Mouse (Mus musculus) G1E (cell line): ENCODE results near the gene Bicral.

Source experiments
- CTCF ChIP-seq: IDR thresholded peaks from 2 replicates; pipeline ENCODE4 v1.5.1; 2012; ENCODE audit warnings: low read depth, low read length, inconsistent platforms, mixed read lengths
- GATA1 ChIP-seq: IDR thresholded peaks from 2 replicates; pipeline ENCODE4 v1.6.1; 2012; ENCODE audit warnings: borderline replicate concordance, low read length, inconsistent platforms, mixed read lengths
- POLR2AphosphoS5 ChIP-seq: IDR thresholded peaks from 2 replicates; pipeline ENCODE4 v1.6.1; 2012; ENCODE audit warnings: low read depth, low read length, inconsistent platforms; ENCODE audit not compliant: insufficient replicate concordance
- TAL1 ChIP-seq: conservative IDR thresholded peaks from 2 replicates; pipeline ENCODE4 v1.6.1; 2012; ENCODE audit warnings: low read depth, low read length, inconsistent platforms, mixed read lengths

DNA sequence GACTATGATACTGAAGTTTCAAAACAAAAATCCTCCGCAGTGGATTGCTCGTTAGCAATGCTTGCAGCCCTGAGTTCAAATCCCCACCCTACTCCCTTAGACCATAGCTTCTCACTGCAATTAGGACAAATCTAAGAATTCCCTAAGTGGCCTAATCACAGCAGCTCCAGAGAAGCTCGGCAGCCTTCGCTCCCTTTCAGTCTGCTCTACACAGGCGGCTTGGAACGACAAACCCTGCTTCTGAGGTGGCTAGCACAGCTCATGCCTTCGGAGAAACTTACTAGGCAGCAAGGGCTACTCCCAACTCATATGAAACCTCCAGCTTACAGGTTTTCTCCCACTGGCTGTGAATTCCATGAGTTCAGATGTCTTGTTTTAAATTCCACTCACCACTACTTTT is 4.2 kb downstream of the Bicral start:
- no peak for TF ChIP-seq CTCF
- no peak for TF ChIP-seq POLR2AphosphoS5
- no peak for TF ChIP-seq GATA1
- no peak for TF ChIP-seq TAL1
